Mouse (Mus musculus): ENCODE data around the gene Itpka.
"Not testable (repeated sequence)": the region's sequence is repeated elsewhere in the genome, so short reads cannot be mapped to it uniquely, and the experiment has no call there.

Gene Itpka

DNA sequence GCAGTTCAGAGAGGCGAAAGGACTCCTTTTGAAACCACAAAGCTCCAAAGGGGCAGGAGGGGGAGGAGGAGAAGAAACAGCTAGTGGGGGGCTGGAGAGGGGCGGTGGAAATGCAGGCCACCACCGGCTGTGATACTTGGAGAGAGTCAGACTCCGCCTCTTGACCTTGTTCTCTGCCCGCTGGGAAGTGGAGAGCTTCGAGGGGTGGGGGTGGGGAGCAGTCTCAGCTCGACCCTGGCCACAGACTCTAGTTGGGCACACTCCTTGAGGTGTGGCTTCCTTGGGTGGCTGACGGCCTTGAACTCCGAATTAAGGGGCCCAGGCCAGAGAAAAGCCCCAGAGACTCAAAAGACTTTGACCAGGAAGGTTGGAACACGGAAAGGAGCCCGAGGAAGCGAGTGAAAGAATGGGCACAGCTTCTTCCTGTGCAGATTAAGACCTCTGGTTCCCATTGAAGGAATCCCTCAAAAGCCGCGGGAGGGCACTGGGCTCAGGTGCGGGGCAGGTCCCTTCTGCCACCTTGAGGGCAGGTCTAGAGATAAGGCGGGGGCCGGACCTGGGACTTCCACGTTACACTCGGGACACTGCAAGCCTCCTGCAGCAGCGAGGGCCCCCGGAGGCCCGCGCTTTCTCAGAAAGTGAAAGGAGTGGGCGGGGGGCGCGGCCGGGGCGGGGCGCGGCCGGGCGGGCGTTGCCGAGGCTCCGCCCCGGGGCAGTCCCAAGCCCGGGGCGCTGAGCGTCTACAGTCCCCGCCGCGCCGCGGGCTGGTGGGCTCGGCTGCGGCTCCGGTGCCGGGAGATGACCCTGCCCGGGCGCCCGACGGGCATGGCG lies at the start of gene Itpka:
TSS of gene Itpka (plus strand) at position 757 of the 831 bp plus-strand sequence.
- DNase-seq (ENCODE audit: low spot score) = peak; percentile 67

DNA sequence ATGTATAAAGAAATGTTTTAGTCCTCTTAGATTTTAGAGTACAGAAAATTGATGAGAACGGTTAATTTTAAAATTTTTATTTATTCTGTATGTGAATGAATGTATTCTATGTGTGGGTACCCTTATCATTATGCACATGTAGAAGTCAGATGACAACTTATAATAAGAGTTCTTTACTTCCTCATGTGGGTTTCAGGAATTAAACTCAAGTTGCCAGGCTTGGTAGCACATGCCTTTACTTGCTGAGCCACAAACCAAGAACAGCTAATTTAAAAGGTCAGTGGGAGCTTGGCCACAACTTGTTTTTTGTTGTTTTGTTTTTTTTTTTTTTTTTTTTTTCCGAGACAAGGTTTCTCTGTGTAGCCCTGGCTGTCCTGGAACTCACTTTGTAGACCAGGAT lies 47.3 kb upstream of the Itpka start:
- DNase-seq (ENCODE audit: low spot score) = no peak

DNA sequence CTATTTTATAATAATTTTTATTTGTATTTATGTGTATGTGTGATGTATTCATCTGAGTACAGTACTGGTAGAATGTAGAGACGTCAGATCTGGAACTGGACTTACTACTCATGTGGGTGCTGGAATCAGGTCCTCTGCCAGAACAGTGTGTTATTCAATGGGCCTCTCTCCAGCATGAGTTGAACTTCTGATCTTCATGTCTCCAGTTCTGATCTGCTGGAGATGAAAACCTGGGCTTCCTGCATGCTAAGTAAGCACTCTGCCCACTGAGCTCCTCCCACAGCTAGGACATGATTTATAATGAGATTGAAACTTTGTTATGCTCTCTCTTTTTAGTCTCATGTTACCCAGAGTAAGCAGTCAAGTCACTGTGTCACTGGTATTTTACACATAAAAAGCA lies 46.0 kb upstream of the Itpka start:
- DNase-seq (ENCODE audit: low spot score) = no peak

DNA sequence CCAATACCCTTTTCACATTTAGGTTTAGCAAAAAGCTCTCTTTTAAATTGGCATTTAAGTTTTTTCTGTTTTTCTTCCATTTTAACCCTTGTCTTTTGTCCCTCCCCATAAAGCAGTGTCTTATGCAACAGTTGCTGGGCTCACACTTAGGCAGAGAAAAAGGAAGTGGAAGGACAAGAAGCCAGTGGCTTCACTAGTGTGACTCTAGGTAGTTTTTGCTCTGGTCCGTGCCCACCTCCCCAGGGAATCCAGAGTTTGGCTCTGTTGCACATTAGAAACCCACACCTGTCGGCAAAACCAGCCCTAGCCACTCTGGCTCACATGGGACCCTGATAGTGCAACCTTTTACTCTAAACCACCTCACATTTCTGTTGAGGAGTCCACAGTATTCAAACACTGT lies 43.7 kb upstream of the Itpka start:
- DNase-seq (ENCODE audit: low spot score) = no peak

DNA sequence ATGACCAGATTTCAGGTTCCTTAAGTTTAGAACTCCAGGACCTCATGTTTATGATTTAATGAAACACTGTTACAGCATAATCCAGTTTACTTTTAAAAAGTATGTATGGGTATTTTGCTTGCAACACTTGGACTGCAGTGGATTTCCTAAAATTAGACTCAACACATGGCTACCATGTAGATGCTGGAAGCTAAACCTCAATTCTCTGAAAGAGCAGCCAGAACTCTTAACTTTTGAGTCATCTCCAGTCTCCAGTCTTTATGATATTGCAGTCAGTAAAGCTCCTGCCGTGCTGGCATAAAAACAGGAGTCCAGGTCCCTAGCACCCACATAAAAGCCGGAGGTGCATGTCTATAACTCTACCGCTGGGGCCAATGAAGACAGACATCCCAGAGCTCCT lies 42.2 kb upstream of the Itpka start:
- DNase-seq (ENCODE audit: low spot score) = no peak

DNA sequence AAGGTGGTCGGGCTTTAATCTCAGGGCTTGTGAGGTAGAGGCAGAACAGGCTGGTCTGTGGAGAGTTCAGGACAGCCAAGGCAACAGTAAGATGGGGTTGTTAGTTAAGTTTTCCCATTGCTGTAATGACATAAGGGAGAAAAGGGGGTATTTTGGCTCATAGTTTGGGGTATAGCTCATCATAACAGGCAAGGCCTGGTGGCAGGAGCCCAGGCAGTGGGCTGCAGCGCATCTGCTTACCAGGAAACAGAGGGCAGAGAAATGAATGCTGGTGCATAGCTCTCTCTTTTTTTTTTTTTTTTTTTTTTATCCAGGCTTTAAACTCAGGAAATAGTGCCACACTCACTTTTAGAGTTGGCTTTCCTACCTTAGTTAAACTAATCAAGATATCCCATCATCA lies 39.0 kb upstream of the Itpka start:
- no peak for DNase-seq (ENCODE audit: low spot score)

DNA sequence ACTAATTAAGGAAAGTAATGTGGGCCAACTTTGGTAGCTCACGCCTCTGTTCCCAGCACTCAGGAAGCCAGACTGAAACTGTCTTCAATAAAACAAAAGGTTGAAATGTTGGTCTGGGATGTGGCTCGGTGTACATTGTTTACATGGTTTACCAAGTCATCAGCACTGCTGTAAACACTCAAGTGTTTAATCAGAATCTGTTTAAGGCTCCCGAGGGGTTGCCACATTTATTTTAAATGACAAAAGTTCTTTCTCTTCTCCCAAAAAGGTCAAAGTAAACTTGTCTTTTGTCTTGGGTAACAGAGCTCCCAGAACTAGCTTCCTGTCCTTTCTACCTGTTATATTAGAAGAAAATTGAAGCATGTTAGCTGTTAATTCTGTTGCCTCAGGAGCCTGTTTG lies 34.5 kb upstream of the Itpka start:
- no peak for DNase-seq (ENCODE audit: low spot score)

DNA sequence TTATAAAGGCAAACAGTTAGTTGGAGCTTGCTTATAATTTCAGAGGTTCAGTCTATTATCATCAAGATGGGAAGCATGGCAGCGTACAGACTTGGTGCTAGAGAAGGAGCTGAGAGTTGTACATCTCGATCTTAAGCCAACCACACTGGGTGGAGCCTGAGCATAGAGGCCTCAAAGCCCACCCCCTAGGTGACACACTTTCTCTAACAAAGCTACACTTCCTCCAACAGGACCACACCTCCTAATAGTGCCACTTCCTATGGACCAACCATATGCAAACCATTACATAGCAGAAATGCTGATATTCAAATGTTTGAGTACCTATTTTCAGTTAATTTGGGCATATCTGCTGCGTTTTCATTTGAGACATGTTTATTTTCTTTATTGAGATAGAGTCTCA lies 32.1 kb upstream of the Itpka start:
- no peak for DNase-seq (ENCODE audit: low spot score)

DNA sequence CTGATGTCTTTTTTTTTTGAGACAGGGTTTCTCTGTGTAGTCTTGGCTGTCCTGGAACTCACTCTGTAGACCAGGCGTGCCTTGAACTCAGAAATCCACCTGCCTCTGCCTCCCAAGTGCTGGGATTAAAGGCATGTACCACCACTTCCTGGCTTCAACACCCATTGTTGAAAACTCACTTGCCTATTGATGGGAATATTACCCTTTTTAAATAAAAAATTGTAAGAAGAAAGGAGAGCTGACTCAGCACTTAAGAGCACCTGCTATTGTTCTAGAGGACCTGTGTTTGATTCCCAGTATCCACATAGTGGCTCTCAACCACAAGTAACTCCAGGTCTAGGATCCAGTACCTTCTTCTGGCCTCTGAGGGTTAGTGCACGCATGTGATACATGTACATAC lies 26.3 kb upstream of the Itpka start:
- DNase-seq (ENCODE audit: low spot score) = not testable (repeated sequence)

DNA sequence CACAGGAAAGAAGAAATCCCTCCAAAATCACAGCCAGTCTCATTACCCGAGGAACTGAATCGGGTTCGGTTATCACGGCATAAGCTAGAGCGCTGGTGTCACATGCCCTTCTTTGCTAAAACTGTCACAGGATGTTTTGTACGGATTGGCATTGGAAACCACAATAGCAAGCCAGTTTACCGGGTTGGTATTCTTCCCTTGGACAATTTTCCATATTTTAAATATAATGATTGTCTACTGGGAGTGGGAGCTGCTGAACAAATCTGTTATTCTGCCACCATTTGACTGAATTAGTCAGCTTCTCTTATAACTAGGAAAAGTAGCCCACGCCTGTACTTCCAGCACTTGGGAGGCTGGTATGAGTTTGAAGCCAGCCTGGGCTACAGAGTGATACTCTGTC lies 21.1 kb upstream of the Itpka start:
- DNase-seq (ENCODE audit: low spot score) = no peak

DNA sequence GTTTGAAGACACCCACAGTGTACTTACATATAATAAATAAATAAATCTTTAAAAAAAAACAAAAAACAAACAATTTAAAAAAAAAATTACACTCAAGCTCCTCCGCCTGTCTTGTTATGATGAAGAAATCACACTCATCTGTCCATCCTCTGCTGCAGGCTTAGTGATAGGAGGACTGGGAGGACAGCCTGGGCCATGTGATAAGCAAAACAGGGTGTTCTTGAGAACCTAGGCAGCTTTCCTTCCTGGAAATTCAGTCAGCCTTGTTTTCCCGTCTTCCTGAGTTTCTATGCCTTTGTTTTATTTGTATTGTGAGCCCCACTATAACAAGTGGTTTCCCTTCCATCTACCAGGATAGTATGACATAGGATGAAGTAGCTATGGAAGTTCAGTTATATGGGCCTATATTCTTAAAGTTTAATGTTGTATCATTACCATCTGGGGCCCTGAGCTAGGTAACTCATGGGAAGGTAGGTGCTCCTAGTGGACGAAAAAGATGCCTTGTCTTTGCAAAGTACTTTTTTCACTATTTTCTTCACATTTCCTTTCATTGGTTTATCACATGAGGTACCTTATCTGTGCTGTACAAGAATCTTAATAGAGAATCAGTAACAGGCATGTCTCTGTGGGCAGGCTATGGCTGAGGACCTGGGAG lies 14.2 kb upstream of the Itpka start:
- no peak for DNase-seq (ENCODE audit: low spot score)

DNA sequence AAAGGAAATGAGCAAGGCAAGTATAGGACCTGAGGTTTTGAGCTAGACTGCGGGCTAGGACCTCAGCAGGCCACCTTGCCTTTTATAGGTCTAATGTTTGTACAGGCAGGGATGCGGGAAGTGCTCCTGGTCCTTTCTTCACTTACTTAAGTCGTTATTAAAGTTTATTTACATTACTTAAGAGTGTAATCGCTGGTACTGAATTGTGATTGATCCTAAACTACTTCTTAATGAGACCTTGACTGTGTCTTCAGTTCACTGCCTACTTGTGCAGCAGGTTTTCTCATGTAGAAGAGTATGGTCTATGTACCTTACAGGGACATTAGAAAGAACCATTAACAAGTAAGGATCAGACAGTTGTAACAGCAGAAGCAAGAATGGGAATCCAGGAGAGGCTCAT lies 11.4 kb upstream of the Itpka start:
- no peak for DNase-seq (ENCODE audit: low spot score)

DNA sequence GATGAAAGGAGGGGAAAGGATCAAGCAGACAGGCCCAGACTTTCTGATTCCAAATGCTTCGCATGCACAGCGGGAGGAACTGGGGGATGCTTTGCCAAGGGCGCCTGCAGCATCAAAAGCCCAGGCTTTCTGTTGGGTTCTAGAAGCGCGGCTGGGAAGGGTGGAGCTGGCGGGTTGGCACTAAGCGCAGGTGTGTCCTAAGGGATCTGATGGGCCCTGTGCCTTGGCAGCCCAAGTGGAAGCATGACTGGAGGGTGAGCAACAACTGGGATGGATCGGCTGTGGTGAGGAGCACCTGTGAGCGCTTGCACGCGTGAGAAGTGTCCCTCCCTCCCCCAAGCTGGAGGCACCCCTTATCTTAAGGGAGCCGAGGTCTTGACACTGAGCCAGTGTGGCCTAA lies 5.0 kb upstream of the Itpka start:
- no peak for DNase-seq (ENCODE audit: low spot score)

DNA sequence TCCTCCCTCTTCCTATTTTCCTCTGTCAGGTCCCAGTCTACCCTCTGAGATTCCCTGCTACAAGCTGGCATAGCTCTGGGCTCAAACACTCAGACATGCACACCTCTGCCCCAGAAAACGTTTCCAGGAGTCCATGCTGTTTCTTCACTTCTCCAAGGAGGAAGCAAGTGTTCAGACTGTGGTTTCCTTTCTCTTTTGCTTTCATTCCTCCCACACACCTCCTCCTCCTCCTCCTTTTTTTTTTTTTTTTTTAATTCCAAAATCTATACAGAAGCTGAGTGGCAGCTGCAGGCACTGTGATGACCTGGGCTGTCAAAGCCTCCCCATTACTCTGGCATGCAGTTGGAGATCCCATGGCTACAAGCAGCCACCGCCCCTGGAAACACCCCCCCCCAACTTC lies 1.6 kb upstream of the Itpka start:
- no peak for DNase-seq (ENCODE audit: low spot score)

DNA sequence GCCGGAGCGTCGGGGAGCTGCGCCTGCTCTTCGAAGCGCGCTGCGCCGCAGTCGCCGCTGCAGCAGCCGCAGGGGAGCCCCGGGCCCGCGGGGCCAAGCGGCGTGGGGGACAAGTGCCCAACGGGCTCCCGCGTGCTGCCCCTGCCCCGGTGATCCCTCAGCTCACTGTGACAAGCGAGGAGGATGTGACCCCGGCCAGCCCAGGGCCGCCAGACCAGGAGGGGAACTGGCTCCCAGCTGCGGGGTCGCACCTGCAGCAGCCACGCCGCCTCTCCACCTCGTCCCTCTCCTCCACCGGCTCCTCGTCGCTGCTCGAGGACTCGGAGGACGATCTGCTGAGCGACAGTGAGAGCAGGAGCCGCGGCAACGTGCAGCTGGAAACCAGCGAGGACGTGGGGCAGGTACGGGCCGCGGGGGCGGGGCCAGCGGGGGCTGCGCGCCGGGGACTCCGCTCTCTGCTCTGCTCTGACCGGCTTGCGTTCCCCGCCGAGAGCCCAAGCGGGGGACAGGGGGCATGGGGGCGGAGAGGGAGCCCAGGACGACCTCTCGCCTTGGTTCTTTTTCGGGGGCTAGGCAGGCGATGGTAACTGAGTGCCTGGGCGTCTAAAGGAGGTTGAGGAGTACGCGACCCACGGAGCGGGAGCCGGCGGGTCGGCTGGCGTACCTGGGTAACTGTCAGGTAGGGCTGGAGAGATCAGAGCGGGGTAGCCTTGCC lies 481 bp downstream of the Itpka start:
- DNase-seq (ENCODE audit: low spot score) = peak; percentile 23

DNA sequence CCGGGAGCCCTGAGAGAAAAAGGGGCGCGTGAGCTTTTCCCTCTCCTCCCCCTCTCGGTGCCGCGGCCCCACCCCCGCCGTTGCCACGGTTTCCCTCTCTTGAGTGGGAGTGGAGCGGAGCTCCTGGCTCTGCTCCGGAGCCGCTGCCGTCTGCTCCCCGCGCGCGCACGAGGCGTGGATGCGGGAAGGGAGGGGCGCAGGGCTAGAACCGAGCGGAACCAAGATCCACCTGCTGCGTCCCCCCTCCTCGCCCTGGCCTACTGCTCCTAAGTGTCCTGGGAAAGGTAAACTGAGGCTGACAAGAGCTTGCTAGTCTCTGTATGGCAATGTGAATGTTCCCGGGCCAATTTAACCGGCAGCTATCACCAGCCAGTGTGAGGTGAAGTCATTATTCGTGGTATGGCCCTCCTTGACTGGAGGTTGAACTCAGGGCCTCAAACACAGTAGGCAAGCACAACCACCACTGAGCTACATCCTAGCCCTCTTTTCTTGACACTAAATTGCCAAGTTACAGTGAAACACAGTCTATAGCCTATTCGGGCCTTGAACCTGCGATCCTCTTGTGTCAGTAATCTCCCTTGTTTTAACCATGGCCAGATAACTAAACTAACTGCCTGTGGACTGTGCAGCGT lies 1.2 kb downstream of the Itpka start:
- no peak for DNase-seq (ENCODE audit: low spot score)

DNA sequence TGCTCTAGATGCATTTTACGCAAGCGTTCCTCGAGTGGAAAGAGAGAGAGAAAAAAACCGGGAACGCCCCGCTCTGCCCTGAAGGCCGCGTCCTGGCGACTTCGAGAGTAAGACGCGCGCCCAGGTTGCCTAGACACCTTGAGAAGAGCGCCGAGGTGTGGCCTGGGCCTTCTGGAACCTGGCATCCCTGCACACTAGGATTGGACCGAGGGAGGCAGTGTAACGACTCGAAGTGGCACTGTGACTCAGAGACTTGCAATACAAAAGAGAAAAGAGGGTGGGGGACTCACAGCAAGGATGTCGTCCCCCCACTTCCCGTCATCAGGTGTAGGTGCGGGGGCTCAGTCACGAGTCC lies 1.6 kb downstream of the Itpka start:
- DNase-seq (ENCODE audit: low spot score) = no peak

DNA sequence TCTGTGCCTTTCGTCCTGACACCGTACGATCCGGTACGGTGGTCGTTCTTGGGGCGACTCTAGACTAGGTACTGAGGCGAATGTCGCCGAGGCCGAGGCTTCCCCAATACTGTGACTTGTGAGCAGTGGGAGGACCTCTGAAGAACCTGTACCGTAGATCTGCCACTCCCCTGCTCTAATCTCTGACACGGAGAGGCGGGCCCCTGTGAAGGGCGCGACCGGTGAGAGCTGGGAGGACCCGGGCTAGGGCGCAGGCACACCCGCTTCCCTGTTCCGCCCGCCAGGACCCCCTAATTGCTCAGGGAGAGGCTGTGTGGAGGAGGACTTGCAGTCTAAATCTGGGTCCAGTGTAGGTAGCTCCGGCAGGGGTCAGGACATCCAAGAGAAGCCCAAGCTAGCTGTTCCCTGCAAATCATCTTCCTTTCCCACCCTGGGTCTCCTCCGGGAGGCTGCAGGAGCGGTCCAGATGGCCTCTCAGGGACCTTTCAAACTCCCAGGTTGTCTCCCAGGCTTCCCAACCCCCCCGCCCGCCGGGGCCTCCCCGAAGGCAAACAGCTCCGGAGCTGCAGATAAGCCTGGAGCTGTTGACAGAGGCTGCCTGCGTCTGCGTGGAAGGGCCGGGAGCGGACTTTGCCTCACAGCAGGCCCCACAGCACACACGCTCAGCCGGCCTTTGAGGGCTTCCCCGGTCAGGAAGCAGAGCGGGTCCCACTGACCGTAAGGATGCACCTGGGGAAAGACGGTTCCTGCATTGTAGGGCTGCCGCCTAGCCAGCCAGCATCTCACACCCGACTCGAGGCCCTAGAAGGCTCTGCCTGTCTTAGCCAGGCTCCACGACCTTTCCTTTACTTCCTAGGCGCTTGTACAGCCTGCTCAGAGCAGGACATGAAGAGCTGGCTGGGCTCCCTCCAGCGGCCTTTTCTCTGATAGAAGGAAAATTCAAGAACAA lies 2.3 kb downstream of the Itpka start:
- DNase-seq (ENCODE audit: low spot score) = no peak

DNA sequence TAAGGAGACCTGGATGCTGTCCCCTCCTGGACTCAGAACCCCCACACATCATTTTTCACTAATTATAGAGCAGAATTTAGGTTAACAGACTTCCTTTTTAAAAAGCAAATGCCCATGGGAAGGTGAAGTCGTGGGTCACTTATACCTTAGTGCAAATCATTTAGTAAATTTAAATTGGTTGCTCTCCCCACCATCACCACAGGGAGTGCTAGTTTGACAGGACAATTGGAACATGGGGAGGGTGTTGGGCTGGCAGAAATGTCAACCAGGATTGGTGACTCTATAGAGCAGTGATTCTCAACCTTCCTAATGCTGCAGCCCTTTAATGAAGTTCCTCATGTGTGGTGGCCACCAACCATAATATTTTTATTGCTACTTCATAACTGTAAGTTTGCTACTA lies 3.1 kb downstream of the Itpka start:
- DNase-seq (ENCODE audit: low spot score) = no peak

DNA sequence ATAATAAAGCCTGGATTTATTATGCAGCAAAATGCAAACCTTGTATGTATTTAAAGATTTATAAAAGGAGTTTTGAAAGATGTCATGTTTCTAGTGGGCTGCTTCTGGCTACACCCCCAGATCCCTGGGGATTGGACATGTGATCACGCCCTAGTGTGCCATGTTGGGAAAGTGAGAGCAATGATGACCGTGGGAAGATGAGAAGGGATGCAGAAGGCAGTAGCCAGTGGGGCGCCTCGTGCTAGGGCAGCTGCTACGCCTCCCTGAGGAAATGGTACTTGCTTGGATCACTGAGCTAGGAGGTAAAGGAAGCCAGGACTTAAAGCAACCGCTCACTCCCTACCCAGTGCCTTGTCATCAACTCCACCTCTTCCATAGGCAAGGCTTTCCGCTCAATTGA lies 5.4 kb downstream of the Itpka start:
- no peak for DNase-seq (ENCODE audit: low spot score)

DNA sequence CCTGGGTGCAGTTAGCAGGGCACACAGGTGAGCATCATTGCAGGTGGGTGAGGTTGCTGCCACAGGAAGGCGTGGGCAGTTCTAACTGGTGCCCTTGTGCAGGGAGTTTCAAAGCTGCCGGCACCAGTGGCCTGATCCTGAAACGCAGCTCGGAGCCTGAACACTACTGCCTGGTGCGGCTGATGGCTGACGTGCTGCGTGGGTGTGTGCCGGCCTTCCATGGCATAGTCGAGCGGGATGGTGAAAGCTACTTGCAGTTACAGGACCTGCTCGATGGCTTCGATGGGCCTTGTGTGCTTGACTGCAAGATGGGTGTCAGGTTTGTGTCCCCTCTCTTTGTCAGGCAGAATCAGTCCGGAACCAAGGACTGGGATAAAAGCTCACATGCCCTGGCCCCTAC lies 7.1 kb downstream of the Itpka start:
- DNase-seq (ENCODE audit: low spot score) = no peak
